Mouse (Mus musculus): ENCODE results near the gene Trim27.

- TF ChIP-seq CHD1 (IDR thresholded peaks at IDR 0.05; ENCODE audit: low read depth, low read length) (no peak), ETS1 (conservative IDR thresholded peaks at IDR 0.05; ENCODE audit: low read depth, low read length) (no peak), SMC3 (IDR thresholded peaks at IDR 0.05; ENCODE audit: low read depth, low read length) (no peak), CTCF (conservative IDR thresholded peaks at IDR 0.05 in 1 of 2, IDR thresholded peaks at IDR 0.05 in 1 of 2; ENCODE audit: low read depth in 2 of 2, low read length in 2 of 2) (no peak), POLR2A (IDR thresholded peaks at IDR 0.05; ENCODE audit: low read depth, low read length) (no peak), JUND (conservative IDR thresholded peaks at IDR 0.05; ENCODE audit: low read depth, low read length) (no peak), MEF2A (IDR thresholded peaks at IDR 0.05; ENCODE audit: borderline replicate concordance, low read depth, low read length) (no peak), TBP (conservative IDR thresholded peaks at IDR 0.05; ENCODE audit: low read depth, low read length) (peak; percentile 100), JUN (IDR thresholded peaks at IDR 0.05; ENCODE audit: insufficient read depth, low read depth, low read length) (no peak), NRF1 (IDR thresholded peaks at IDR 0.05; ENCODE audit: low read depth, low read length) (peak; percentile 72), TCF12 (IDR thresholded peaks at IDR 0.05; ENCODE audit: low read depth, low read length) (no peak), MAX (IDR thresholded peaks at IDR 0.05; ENCODE audit: low read length) (no peak), ZNF384 (IDR thresholded peaks at IDR 0.05; ENCODE audit: low read depth, low read length) (no peak), RAD21 (IDR thresholded peaks at IDR 0.05; ENCODE audit: low read depth, low read length) (no peak)
These were observed 61.5 kb downstream of the Trim27 start for GRCm38 (mm10) chr13:21240788-21241187.

Measured in CH12.LX (cell line).